Mouse (Mus musculus) liver, embryonic 14.5 days (tissue): ENCODE measurements around the gene Mogs. TPM values are rescaled to one million over a fixed set of nuclear protein-coding genes. Genes with fewer than 3 reads are reported as not detected.
A peak's percentile ranks its signal among the peaks of the same experiment; 100 is the strongest.

Source experiments
- ATAC-seq: fragments of 200-750 bp; cut with Nextera tagmentation; 2 replicates; pipeline ENCODE4 v1.8.0; 2017; ENCODE audit warnings: moderate number of reproducible peaks, mild to moderate bottlenecking, moderate library complexity; ENCODE audit not compliant: insufficient read depth
- DNase-seq, 3 experiments: peaks; one replicate each; pipeline ENCODE4 v3.0.0-alpha.2; 2012 to 2013; ENCODE audit warnings: low read depth in 3 of 3, low spot score in 3 of 3
- H3K27ac ChIP-seq: fragments of 300-500 bp; sonication (generic); 2 replicates; pipeline ENCODE4 v1.5.1; 2014; ENCODE audit warnings: moderate library complexity, mild to moderate bottlenecking, control low read depth, inconsistent platforms
- H3K27me3 ChIP-seq: fragments of 300-500 bp; sonication (generic); 2 replicates; pipeline ENCODE4 v1.6.1; 2014; ENCODE audit warnings: mild to moderate bottlenecking, low read length, moderate library complexity; ENCODE audit not compliant: control insufficient read depth, insufficient read depth
- H3K36me3 ChIP-seq: fragments of 300-500 bp; sonication (generic); replicated peaks from 2 replicates; pipeline ENCODE4 v1.6.1; 2014; ENCODE audit warnings: low read depth; ENCODE audit not compliant: control insufficient read depth, insufficient read depth
- H3K4me1 ChIP-seq, 2 experiments: fragments of 200-500 bp in 1 of 2; fragments of 300-500 bp in 1 of 2; sonication (generic) in 1 of 2; replicated peaks; 2 replicates each; pipeline ENCODE4 v1.6.1; 2012 to 2014; ENCODE audit warnings: antibody characterized with exemption in 1 of 2, inconsistent platforms in 1 of 2, low read length in 1 of 2; ENCODE audit not compliant: control insufficient read depth in 2 of 2, insufficient read depth in 2 of 2
- H3K4me2 ChIP-seq: fragments of 300-500 bp; sonication (generic); 2 replicates; pipeline ENCODE4 v1.6.1; 2014; ENCODE audit warnings: low read depth, mild to moderate bottlenecking, control low read depth, moderate library complexity
- H3K4me3 ChIP-seq, 2 experiments: fragments of 200-500 bp in 1 of 2; fragments of 300-500 bp in 1 of 2; sonication (generic) in 1 of 2; 2 replicates each; pipeline ENCODE4 v1.5.1; 2012 to 2014; ENCODE audit warnings: low read depth in 2 of 2, low read length in 2 of 2, mild to moderate bottlenecking in 2 of 2, control low read depth in 1 of 2, inconsistent platforms in 1 of 2, moderate library complexity in 1 of 2; ENCODE audit not compliant: insufficient read depth in 1 of 2
- H3K9ac ChIP-seq: fragments of 300-500 bp; sonication (generic); replicated peaks from 2 replicates; pipeline ENCODE4 v1.6.1; 2014; ENCODE audit warnings: mild to moderate bottlenecking, control low read depth, moderate library complexity
- H3K9me3 ChIP-seq: fragments of 300-500 bp; sonication (generic); 2 replicates; pipeline ENCODE4 v1.6.1; 2016; ENCODE audit warnings: low read length, mixed read lengths; ENCODE audit not compliant: control insufficient read depth
- CTCF ChIP-seq: IDR thresholded peaks from 2 replicates; pipeline ENCODE4 v1.5.1; 2016; ENCODE audit warnings: antibody characterized with exemption, low read depth, control low read depth
- EP300 ChIP-seq: IDR thresholded peaks from 2 replicates; pipeline ENCODE4 v1.6.1; 2016; ENCODE audit warnings: antibody characterized with exemption, low read depth
- WGBS: fragments of 180-500 bp; shearing (Covaris S2); extraction: QIAGEN DNeasy Blood & Tissue Kit; methylation state at CpG from one replicate; pipeline ENCODE4 v1.1.7; 2014; ENCODE audit not compliant: insufficient replicate concordance; 5-methylcytosine and 5-hydroxymethylcytosine counted together
- polyA plus RNA-seq, 2 experiments: library from polyadenylated mRNA; depleted of rRNA in 1 of 2; stranded (reverse) in 1 of 2; unstranded in 1 of 2; fragments of >200 nt; fragmentation: Nextera tagmentation in 1 of 2; extraction: Ambion mirVana in 1 of 2; gene quantifications; 2 replicates each; pipeline versions ENCODE4 v1.2.1 to v1.2.3; 2012 to 2014

Gene Mogs
- polyA plus RNA-seq, 2 experiments, result 28.2 to 36.9 TPM

DNA sequence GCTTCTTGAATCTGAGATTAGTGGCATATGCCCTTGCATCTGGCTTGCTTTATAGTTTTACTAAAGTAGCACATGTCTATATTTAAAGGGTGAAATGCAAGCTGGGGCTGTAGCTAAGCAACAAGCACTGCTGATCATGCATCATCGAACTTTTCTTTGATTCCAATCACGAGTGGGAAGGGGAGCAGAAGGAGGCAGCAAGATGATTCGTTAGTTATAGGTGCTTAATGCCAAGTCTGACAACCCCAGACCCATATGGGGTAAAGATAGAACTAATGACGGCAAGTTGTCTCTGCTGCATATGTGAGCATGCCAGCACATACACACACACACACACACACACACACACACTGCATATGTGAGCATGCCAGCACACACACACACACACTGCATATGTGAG lies 11.1 kb upstream of the Mogs start:
- ATAC-seq (no peak), DNase-seq (no peak)
- Histone ChIP-seq H3K27ac (no peak overlapping the region), H3K4me2 (no peak overlapping the region), H3K9me3 (no peaks in the 10 kb centered on the region), H3K27me3 (no peaks in the 10 kb centered on the region), H3K9ac (no peak overlapping the region), H3K4me3 (no peak overlapping the region), H3K36me3 (no peaks in the 10 kb centered on the region), H3K4me1 (peaks cover 16 to 17% of the 10 kb centered on the region in 2 experiments)
- 71% methylated on average over 4 of the region's 4 CpGs for WGBS
- no peak for TF ChIP-seq CTCF
- TF ChIP-seq EP300, result no peak

DNA sequence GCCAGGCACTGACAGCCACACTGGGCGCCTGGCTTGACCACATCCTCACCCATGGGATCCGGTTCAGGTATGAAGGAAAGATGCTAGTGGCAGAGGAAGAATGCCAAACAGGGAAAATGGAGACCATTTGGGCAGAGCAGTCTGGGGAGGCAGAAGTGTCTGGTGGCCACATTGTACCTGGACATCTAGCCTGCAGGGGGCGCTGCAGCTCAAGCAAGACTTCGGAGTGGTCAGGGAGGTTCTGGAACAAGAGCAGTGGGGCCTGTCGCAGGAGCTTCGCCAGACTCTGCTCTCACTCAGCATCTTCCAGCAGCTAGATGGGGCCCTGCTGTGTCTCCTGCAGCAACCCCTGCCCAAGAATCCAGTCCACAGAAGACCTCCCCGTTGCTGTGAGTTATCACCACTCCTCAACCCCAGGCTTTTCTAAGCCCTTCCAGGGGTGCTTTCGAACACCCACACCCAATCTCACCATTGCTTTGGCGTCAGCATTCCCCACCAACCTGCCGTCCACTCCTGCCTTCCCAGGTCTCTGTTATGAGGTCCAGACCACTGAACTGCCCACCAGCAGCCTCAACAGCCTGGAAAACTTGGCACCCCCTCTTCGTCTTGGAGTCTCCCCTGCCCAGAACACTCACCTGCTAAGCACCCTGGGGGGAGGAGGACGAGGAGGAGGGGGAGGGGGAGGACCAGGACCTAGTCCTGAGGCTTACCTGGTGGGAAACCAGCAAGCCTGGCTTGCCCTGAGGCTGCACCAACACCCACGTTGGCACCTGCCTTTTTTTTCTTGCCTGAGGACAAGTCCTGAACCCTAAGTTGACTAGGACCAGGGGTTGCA lies 7.5 kb upstream of the Mogs start:
- 34% methylated on average over 13 of the region's 13 CpGs for WGBS
- ATAC-seq, result peak; percentile 39
- peaks cover 19 to 27% of the 10 kb centered on the region in 2 experiments for H3K4me1 ChIP-seq

GRCm38 (mm10) chr6:83108762-83109668 lies 6.3 kb upstream of the Mogs start, which contains the start of gene Mrpl53:
Mrpl53 (plus strand) TSS chr6:83109040.
- H3K36me3 ChIP-seq, result peaks cover 3% of the 10 kb centered on the region; the same call in 1 of the 2 replicates
- under 1% methylated on average over 76 of the region's 76 CpGs for WGBS
- H3K9me3 ChIP-seq, result no peaks in the 10 kb centered on the region
- TF ChIP-seq EP300 (no peak; the same call in 1 of the 2 replicates), CTCF (0 out of 2 replicates have a peak, but pooled peaks have one; percentile 0)
- peak within 1 kb of the TSS; percentile 97 for H3K4me2 ChIP-seq
- DNase-seq, result peak in 2 of 3 experiments; percentile 49 to 59
- H3K9ac ChIP-seq, result peak within 1 kb of the TSS; percentile 97
- H3K27ac ChIP-seq, result peak within 1 kb of the TSS; percentile 92
- H3K27me3 ChIP-seq, result no peaks in the 10 kb centered on the region
- peaks cover 16 to 23% of the 10 kb centered on the region in 2 experiments for H3K4me1 ChIP-seq
- peak; percentile 80 for ATAC-seq
- H3K4me3 ChIP-seq, result peak within 1 kb of the TSS; percentile 79 to 99

More for the DNA sequence above, 7.5 kb upstream of the Mogs start:
- TF ChIP-seq CTCF, result peak; percentile 98
- TF ChIP-seq EP300, result no peak
- Histone ChIP-seq H3K9me3 (no peaks in the 10 kb centered on the region), H3K4me3 (peak overlapping the region; percentile 79 to 99), H3K27ac (peak overlapping the region; percentile 42), H3K36me3 (peaks cover 3% of the 10 kb centered on the region; the same call in 1 of the 2 replicates), H3K27me3 (no peaks in the 10 kb centered on the region), H3K4me2 (peak overlapping the region; percentile 97), H3K9ac (peak overlapping the region; percentile 4)
- peak; percentile 72 to 74 (median 72) for DNase-seq

- 51% methylated on average over 4 of the region's 4 CpGs for WGBS
- no peak overlapping the region for H3K9ac ChIP-seq
- no peak overlapping the region for H3K4me2 ChIP-seq
- H3K9me3 ChIP-seq, result no peaks in the 10 kb centered on the region
- no peak overlapping the region for H3K27ac ChIP-seq
- peaks cover 22 to 32% of the 10 kb centered on the region in 2 experiments for H3K4me1 ChIP-seq
- H3K36me3 ChIP-seq, result peaks cover 3% of the 10 kb centered on the region; the same call in 1 of the 2 replicates
- DNase-seq, result no peak
- no peak for TF ChIP-seq CTCF
- no peak for TF ChIP-seq EP300
- H3K4me3 ChIP-seq, result no peak overlapping the region
- H3K27me3 ChIP-seq, result no peaks in the 10 kb centered on the region
- no peak for ATAC-seq
These were observed 3.7 kb upstream of the Mogs start for GRCm38 (mm10) chr6:83111510-83112136.
